Mouse (Mus musculus): ENCODE data around the gene Ncor2.

Gene Ncor2

GRCm38 (mm10) chr5:125170107-125170842 is 8.7 kb downstream of the Ncor2 start:
- DNase-seq (ENCODE audit: inconsistent ontology term), result no peak

GRCm38 (mm10) chr5:125168101-125168500 is 10.9 kb downstream of the Ncor2 start:
- DNase-seq (ENCODE audit: inconsistent ontology term), result no peak

- no peak for DNase-seq (ENCODE audit: inconsistent ontology term)
These were observed 11.5 kb downstream of the Ncor2 start for GRCm38 (mm10) chr5:125167524-125167923.

GRCm38 (mm10) chr5:125165993-125166392 is 13.0 kb downstream of the Ncor2 start:
- DNase-seq (ENCODE audit: inconsistent ontology term), result no peak

- peak; percentile 77 for DNase-seq (ENCODE audit: inconsistent ontology term)
These were observed 14.4 kb downstream of the Ncor2 start for GRCm38 (mm10) chr5:125164465-125165167.

GRCm38 (mm10) chr5:125163441-125164050 is 15.5 kb downstream of the Ncor2 start:
- DNase-seq (ENCODE audit: inconsistent ontology term), result no peak

- no peak for DNase-seq (ENCODE audit: inconsistent ontology term)
These were observed 16.6 kb downstream of the Ncor2 start for GRCm38 (mm10) chr5:125162461-125162860.

GRCm38 (mm10) chr5:125159804-125160405 is 19.1 kb downstream of the Ncor2 start:
- DNase-seq (ENCODE audit: inconsistent ontology term), result no peak

GRCm38 (mm10) chr5:125159293-125159692 is 19.7 kb downstream of the Ncor2 start:
- DNase-seq (ENCODE audit: inconsistent ontology term), result peak; percentile 96

- DNase-seq (ENCODE audit: inconsistent ontology term), result no peak
These were observed 20.6 kb downstream of the Ncor2 start for GRCm38 (mm10) chr5:125158232-125158961.

- no peak for DNase-seq (ENCODE audit: inconsistent ontology term)
These were observed 21.5 kb downstream of the Ncor2 start for GRCm38 (mm10) chr5:125157375-125158033.

GRCm38 (mm10) chr5:125156418-125157205 is 22.4 kb downstream of the Ncor2 start:
- no peak for DNase-seq (ENCODE audit: inconsistent ontology term)

- DNase-seq (ENCODE audit: inconsistent ontology term), result no peak
These were observed 23.6 kb downstream of the Ncor2 start for GRCm38 (mm10) chr5:125155451-125155850.

- DNase-seq (ENCODE audit: inconsistent ontology term), result peak; percentile 97
These were observed 24.0 kb downstream of the Ncor2 start for GRCm38 (mm10) chr5:125154989-125155388.

- DNase-seq (ENCODE audit: inconsistent ontology term), result no peak
These were observed 24.8 kb downstream of the Ncor2 start for GRCm38 (mm10) chr5:125154178-125154577.

- DNase-seq (ENCODE audit: inconsistent ontology term), result no peak
These were observed 25.7 kb downstream of the Ncor2 start for GRCm38 (mm10) chr5:125153201-125153816.

- peak; percentile 94 for DNase-seq (ENCODE audit: inconsistent ontology term)
These were observed 27.0 kb downstream of the Ncor2 start for GRCm38 (mm10) chr5:125151872-125152534.

- peak; percentile 87 for DNase-seq (ENCODE audit: inconsistent ontology term)
These were observed 28.0 kb downstream of the Ncor2 start for GRCm38 (mm10) chr5:125150951-125151564.

GRCm38 (mm10) chr5:125149142-125149541 is 29.9 kb downstream of the Ncor2 start:
- no peak for DNase-seq (ENCODE audit: inconsistent ontology term)
